Mouse (Mus musculus) small intestine, adult 2 months (tissue): ENCODE data around the gene Birc2. TPM values are rescaled to one million over a fixed set of nuclear protein-coding genes. Genes with fewer than 3 reads are reported as not detected.

ENCODE experiments used
- H3K27ac ChIP-seq: fragments of 200-500 bp; 2 replicates; pipeline ENCODE4 v1.5.1; 2012; ENCODE audit warnings: low read depth, low read length, control low read depth, inconsistent platforms; ENCODE audit not compliant: insufficient read depth
- H3K27me3 ChIP-seq: fragments of 200-500 bp; 2 replicates; pipeline ENCODE4 v1.6.1; 2012; ENCODE audit warnings: mild to moderate bottlenecking, moderate library complexity, low read length, inconsistent platforms; ENCODE audit not compliant: control insufficient read depth, insufficient read depth
- H3K36me3 ChIP-seq: fragments of 200-500 bp; 2 replicates; pipeline ENCODE4 v1.6.1; 2012; ENCODE audit warnings: mild to moderate bottlenecking, low read length, control low read depth, inconsistent platforms; ENCODE audit not compliant: control insufficient read depth, insufficient read depth
- H3K4me1 ChIP-seq: fragments of 200-500 bp; 2 replicates; pipeline ENCODE4 v1.6.1; 2012; ENCODE audit warnings: low read length, inconsistent platforms, mixed read lengths; ENCODE audit not compliant: control insufficient read depth, insufficient read depth, insufficient read length
- H3K4me3 ChIP-seq: fragments of 200-500 bp; 2 replicates; pipeline ENCODE4 v1.5.1; 2012; ENCODE audit warnings: low read depth, mild to moderate bottlenecking, control low read depth, inconsistent platforms, low read length, moderate library complexity
- CTCF ChIP-seq: fragments of 200-500 bp; IDR thresholded peaks from 2 replicates; pipeline ENCODE4 v1.5.1; 2012; ENCODE audit warnings: low read depth, mild to moderate bottlenecking, control low read depth, inconsistent platforms, low read length, moderate library complexity, mixed read lengths; ENCODE audit not compliant: insufficient replicate concordance, insufficient read length; ENCODE audit errors: extremely low read depth
- POLR2A ChIP-seq: fragments of 200-500 bp; IDR thresholded peaks from 2 replicates; pipeline ENCODE4 v1.6.1; 2012; ENCODE audit warnings: low read depth, mild to moderate bottlenecking, control low read depth, inconsistent platforms, low read length, moderate library complexity
- WGBS: fragments of 180-500 bp; shearing (Covaris S2); methylation state at CpG from one replicate; pipeline ENCODE4 v1.1.7; 2018; 5-methylcytosine and 5-hydroxymethylcytosine counted together
- polyA plus RNA-seq: library from polyadenylated mRNA; depleted of rRNA; stranded (reverse); fragments of >200 nt; gene quantifications from 2 replicates; pipeline ENCODE4 v1.2.3, GENCODE M21; 2012

The Birc2 gene
- polyA plus RNA-seq, 1 experiment: 5.4 TPM

GRCm38 (mm10) chr9:7824916-7825315, 11.9 kb downstream of the Birc2 start:
- WGBS: 89% methylated on average over 5 of the region's 5 CpGs
- TF ChIP-seq POLR2A (no peak), CTCF (no peak)
- H3K27me3 ChIP-seq: no peaks in the 10 kb centered on the region
- H3K27ac ChIP-seq: no peak overlapping the region
- peaks cover 3% of the 10 kb centered on the region; the same call in 1 of the 2 replicates for H3K4me1 ChIP-seq
- no peak overlapping the region for H3K4me3 ChIP-seq
- peaks cover 24% of the 10 kb centered on the region for H3K36me3 ChIP-seq

- TF ChIP-seq POLR2A (no peak), CTCF (no peak)
- H3K4me1 ChIP-seq: no peaks in the 10 kb centered on the region
- WGBS: 74% methylated on average over 3 of the region's 3 CpGs
- H3K36me3 ChIP-seq: peaks cover 35% of the 10 kb centered on the region
- no peak overlapping the region for H3K4me3 ChIP-seq
- no peak overlapping the region for H3K27ac ChIP-seq
- H3K27me3 ChIP-seq: no peaks in the 10 kb centered on the region
These were observed 14.1 kb downstream of the Birc2 start for GRCm38 (mm10) chr9:7822758-7823157.

GRCm38 (mm10) chr9:7805101-7805506, 31.8 kb downstream of the Birc2 start:
- WGBS: 63% methylated on average over 5 of the region's 5 CpGs
- Histone ChIP-seq H3K27ac (no peak overlapping the region), H3K27me3 (no peaks in the 10 kb centered on the region), H3K36me3 (no peaks in the 10 kb centered on the region), H3K4me3 (no peak overlapping the region), H3K4me1 (0 out of 2 replicates have a peak, but pooled peaks cover 2% of the 10 kb centered on the region)
- TF ChIP-seq CTCF (no peak), POLR2A (no peak)

GRCm38 (mm10) chr9:7798555-7798954, 38.3 kb downstream of the Birc2 start:
- Histone ChIP-seq H3K4me1 (peaks cover 3% of the 10 kb centered on the region; the same call in 1 of the 2 replicates), H3K27ac (no peak overlapping the region), H3K36me3 (peaks cover 9% of the 10 kb centered on the region; the same call in 1 of the 2 replicates), H3K27me3 (no peaks in the 10 kb centered on the region), H3K4me3 (no peak overlapping the region)
- WGBS: 67% methylated on average over 3 of the region's 3 CpGs
- TF ChIP-seq POLR2A (no peak), CTCF (no peak)

- Histone ChIP-seq H3K4me1 (peaks cover 3% of the 10 kb centered on the region; the same call in 1 of the 2 replicates), H3K4me3 (no peak overlapping the region), H3K27ac (no peak overlapping the region), H3K27me3 (no peaks in the 10 kb centered on the region), H3K36me3 (peaks cover 17% of the 10 kb centered on the region)
- TF ChIP-seq POLR2A: no peak
- no peak for TF ChIP-seq CTCF
- WGBS: 94% methylated on average over 2 of the region's 2 CpGs
These were observed 39.3 kb downstream of the Birc2 start for GRCm38 (mm10) chr9:7797542-7797941.

GRCm38 (mm10) chr9:7796129-7796864, 40.6 kb downstream of the Birc2 start:
- H3K4me3 ChIP-seq: no peak overlapping the region
- H3K4me1 ChIP-seq: peaks cover 3% of the 10 kb centered on the region; the same call in 1 of the 2 replicates
- WGBS: 60% methylated on average over 6 of the region's 6 CpGs
- peaks cover 25% of the 10 kb centered on the region for H3K36me3 ChIP-seq
- H3K27me3 ChIP-seq: no peaks in the 10 kb centered on the region
- H3K27ac ChIP-seq: no peak overlapping the region
- TF ChIP-seq CTCF (no peak), POLR2A (no peak)

GRCm38 (mm10) chr9:7795581-7795980, 41.3 kb downstream of the Birc2 start:
- no peak overlapping the region for H3K4me3 ChIP-seq
- no peaks in the 10 kb centered on the region for H3K27me3 ChIP-seq
- peaks cover 30% of the 10 kb centered on the region for H3K36me3 ChIP-seq
- TF ChIP-seq CTCF (no peak), POLR2A (no peak)
- peaks cover 3% of the 10 kb centered on the region; the same call in 1 of the 2 replicates for H3K4me1 ChIP-seq
- H3K27ac ChIP-seq: no peak overlapping the region

GRCm38 (mm10) chr9:7793561-7793960, 43.3 kb downstream of the Birc2 start:
- no peak overlapping the region for H3K27ac ChIP-seq
- TF ChIP-seq POLR2A: no peak
- TF ChIP-seq CTCF: no peak
- H3K27me3 ChIP-seq: no peaks in the 10 kb centered on the region
- no peak overlapping the region for H3K4me3 ChIP-seq
- WGBS: 86% methylated on average over 2 of the region's 2 CpGs
- H3K36me3 ChIP-seq: peaks cover 32% of the 10 kb centered on the region
- peaks cover 1% of the 10 kb centered on the region; the same call in 1 of the 2 replicates for H3K4me1 ChIP-seq
